Mouse (Mus musculus) ES-Bruce4 (cell line): ENCODE results near the gene Ccl24. TPM values are rescaled to one million over a fixed set of nuclear protein-coding genes. Genes with fewer than 3 reads are reported as not detected.
"Not testable (repeated sequence)": the region's sequence is repeated elsewhere in the genome, so short reads cannot be mapped to it uniquely, and the experiment has no call there.

Source experiments
- H3K27ac ChIP-seq: 2 replicates; pipeline ENCODE4 v1.5.1; 2012; ENCODE audit warnings: low read length, inconsistent platforms; ENCODE audit not compliant: insufficient read depth
- H3K27me3 ChIP-seq: 2 replicates; pipeline ENCODE4 v1.6.1; 2012; ENCODE audit warnings: mild to moderate bottlenecking, low read length, inconsistent platforms; ENCODE audit not compliant: control insufficient read depth, poor library complexity, insufficient read depth, severe bottlenecking
- H3K36me3 ChIP-seq: 2 replicates; pipeline ENCODE4 v1.6.1; 2012; ENCODE audit warnings: inconsistent platforms, mild to moderate bottlenecking, low read length, moderate library complexity; ENCODE audit not compliant: control insufficient read depth, poor library complexity, insufficient read depth, severe bottlenecking
- H3K4me1 ChIP-seq: one replicate; pipeline ENCODE4 v1.8.1; 2011; ENCODE audit warnings: low read length; ENCODE audit not compliant: control insufficient read depth, insufficient read depth
- H3K4me3 ChIP-seq: 2 replicates; pipeline ENCODE4 v1.5.1; 2011; ENCODE audit warnings: low read depth, mild to moderate bottlenecking, low read length
- H3K9ac ChIP-seq: 2 replicates; pipeline ENCODE4 v1.6.1; 2012; ENCODE audit warnings: low read depth, mild to moderate bottlenecking, inconsistent platforms; ENCODE audit not compliant: poor library complexity, severe bottlenecking
- H3K9me3 ChIP-seq: replicated peaks from 2 replicates; pipeline ENCODE4 v1.6.1; 2012; ENCODE audit warnings: mild to moderate bottlenecking, low read length, inconsistent platforms; ENCODE audit not compliant: control insufficient read depth, poor library complexity, insufficient read depth, severe bottlenecking
- CTCF ChIP-seq: IDR thresholded peaks from one replicate; pipeline ENCODE4 v1.8.1; 2011; ENCODE audit warnings: low read depth, low read length
- EP300 ChIP-seq: IDR thresholded peaks from 2 replicates; pipeline ENCODE4 v1.6.1; 2011; ENCODE audit warnings: low read depth, low read length; ENCODE audit not compliant: insufficient read depth
- POLR2A ChIP-seq: IDR thresholded peaks from one replicate; pipeline ENCODE4 v1.8.1; 2011; ENCODE audit warnings: low read length; ENCODE audit not compliant: insufficient read depth
- polyA plus RNA-seq: library from polyadenylated mRNA; stranded (reverse); fragments of >200 nt; gene quantifications from 2 replicates; pipeline ENCODE4 v1.2.4, GENCODE M21; 2011; ENCODE audit warnings: low read depth; ENCODE audit not compliant: missing spikeins, insufficient read depth, insufficient read length

Ccl24 gene
- polyA plus RNA-seq, result not detected in 2 replicates

DNA sequence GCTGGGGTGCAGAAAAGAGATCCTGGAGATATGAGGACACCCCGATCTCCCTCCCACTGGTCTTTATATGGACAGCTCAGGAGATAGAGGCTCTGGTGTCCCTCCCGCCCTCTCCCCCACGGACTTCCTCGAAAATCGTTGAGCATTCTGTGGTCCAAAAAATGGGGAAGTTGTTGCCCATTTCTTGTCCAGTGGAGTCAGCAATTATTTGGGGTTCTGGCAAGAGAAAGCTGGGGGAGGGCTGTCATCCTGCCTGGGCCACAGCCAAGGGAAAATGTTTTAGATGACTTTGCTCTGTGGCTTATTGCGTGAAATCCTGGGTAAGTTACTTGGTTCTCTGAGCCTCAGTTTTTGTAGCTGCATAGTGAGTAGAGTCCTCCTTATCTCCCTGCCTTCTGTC, at the start of gene Ccl24:
Gene Ccl24 (minus strand): TSS at position 44 of the 400 bp plus-strand sequence.
- Histone ChIP-seq H3K36me3 (no peaks in the 10 kb centered on the region), H3K4me1 (no peaks in the 10 kb centered on the region), H3K9me3 (no peaks in the 10 kb centered on the region; the same call in 1 of the 2 replicates), H3K4me3 (no peak within 1 kb of the TSS), H3K9ac (no peak within 1 kb of the TSS), H3K27ac (no peak within 1 kb of the TSS), H3K27me3 (no peaks in the 10 kb centered on the region)
- no peak for TF ChIP-seq EP300
- no peak for TF ChIP-seq CTCF
- no peak for TF ChIP-seq POLR2A

DNA sequence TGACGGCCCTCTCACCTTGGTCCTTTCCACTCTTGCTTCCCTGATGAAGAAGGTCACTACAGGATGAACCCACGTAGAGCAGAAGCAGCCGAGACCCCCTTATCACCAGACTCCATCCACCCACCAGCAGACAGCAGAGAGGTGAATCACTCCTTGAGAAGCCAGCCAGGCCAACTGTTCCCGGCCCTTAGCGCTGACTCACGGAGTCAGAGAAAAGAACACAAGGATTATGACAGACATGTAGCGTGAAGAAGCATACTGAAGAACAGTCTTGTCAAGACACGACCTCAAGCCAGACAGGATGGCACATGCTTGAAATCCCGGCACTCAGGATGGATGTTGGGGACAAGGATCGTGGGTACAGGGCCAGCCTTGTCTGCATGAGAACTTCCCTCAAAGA, 48.9 kb upstream of the Ccl24 start:
- Histone ChIP-seq H3K4me1 (no peaks in the 10 kb centered on the region), H3K9me3 (no peaks in the 10 kb centered on the region), H3K4me3 (no peak overlapping the region), H3K27me3 (no peaks in the 10 kb centered on the region), H3K27ac (no peak overlapping the region), H3K36me3 (no peaks in the 10 kb centered on the region), H3K9ac (no peak overlapping the region)
- TF ChIP-seq POLR2A (no peak), EP300 (no peak), CTCF (no peak)

- TF ChIP-seq POLR2A (no peak), CTCF (no peak), EP300 (no peak)
- Histone ChIP-seq H3K9me3 (no peaks in the 10 kb centered on the region), H3K9ac (no peak overlapping the region), H3K36me3 (no peaks in the 10 kb centered on the region), H3K27ac (no peak overlapping the region), H3K4me3 (no peak overlapping the region), H3K27me3 (no peaks in the 10 kb centered on the region), H3K4me1 (no peaks in the 10 kb centered on the region)
These were observed 47.7 kb upstream of the Ccl24 start for GRCm38 (mm10) chr5:135620526-135620925.

GRCm38 (mm10) chr5:135619741-135620140, 46.9 kb upstream of the Ccl24 start:
- H3K27me3 ChIP-seq, H3K9ac ChIP-seq, H3K4me1 ChIP-seq, H3K9me3 ChIP-seq, H3K4me3 ChIP-seq, H3K27ac ChIP-seq, H3K36me3 ChIP-seq: not testable (repeated sequence)

GRCm38 (mm10) chr5:135609794-135610193, 36.9 kb upstream of the Ccl24 start:
- Histone ChIP-seq H3K27me3 (no peaks in the 10 kb centered on the region), H3K36me3 (no peaks in the 10 kb centered on the region), H3K4me3 (no peak overlapping the region), H3K4me1 (no peaks in the 10 kb centered on the region), H3K9ac (no peak overlapping the region), H3K9me3 (0 out of 2 replicates have a peak, but pooled peaks cover 3% of the 10 kb centered on the region), H3K27ac (no peak overlapping the region)
- TF ChIP-seq POLR2A, result no peak

- H3K36me3 ChIP-seq, result no peaks in the 10 kb centered on the region
- no peak overlapping the region for H3K9ac ChIP-seq
- H3K9me3 ChIP-seq, result 0 out of 2 replicates have a peak, but pooled peaks cover 3% of the 10 kb centered on the region
- H3K27ac ChIP-seq, result no peak overlapping the region
- no peaks in the 10 kb centered on the region for H3K27me3 ChIP-seq
- no peak overlapping the region for H3K4me3 ChIP-seq
- TF ChIP-seq POLR2A (no peak), EP300 (no peak), CTCF (no peak)
- H3K4me1 ChIP-seq, result no peaks in the 10 kb centered on the region
These were observed 34.7 kb upstream of the Ccl24 start for GRCm38 (mm10) chr5:135607581-135607980.

DNA sequence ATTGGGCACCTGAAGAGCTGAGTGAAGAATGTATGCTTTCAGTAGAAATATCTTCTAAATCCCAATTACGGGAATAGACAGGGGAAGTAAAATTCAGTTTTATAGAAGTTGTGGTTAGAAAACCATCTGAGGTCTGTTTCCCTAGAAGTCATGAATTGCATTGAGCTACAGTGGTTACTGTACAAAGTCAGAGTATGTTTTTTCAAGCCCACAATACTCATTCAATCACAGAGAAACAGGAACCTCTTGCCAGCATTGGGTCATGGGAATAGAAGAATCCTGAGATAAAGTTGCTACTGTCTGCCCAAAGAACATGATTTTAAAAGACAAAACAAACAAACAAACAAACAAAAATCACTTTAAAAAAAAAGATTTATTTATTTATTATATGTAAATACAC, 33.9 kb upstream of the Ccl24 start:
- H3K4me1 ChIP-seq, H3K27me3 ChIP-seq, H3K27ac ChIP-seq, H3K9ac ChIP-seq, H3K9me3 ChIP-seq, H3K4me3 ChIP-seq, H3K36me3 ChIP-seq: not testable (repeated sequence)

DNA sequence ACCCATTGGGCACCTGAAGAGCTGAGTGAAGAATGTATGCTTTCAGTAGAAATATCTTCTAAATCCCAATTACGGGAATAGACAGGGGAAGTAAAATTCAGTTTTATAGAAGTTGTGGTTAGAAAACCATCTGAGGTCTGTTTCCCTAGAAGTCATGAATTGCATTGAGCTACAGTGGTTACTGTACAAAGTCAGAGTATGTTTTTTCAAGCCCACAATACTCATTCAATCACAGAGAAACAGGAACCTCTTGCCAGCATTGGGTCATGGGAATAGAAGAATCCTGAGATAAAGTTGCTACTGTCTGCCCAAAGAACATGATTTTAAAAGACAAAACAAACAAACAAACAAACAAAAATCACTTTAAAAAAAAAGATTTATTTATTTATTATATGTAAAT, 31.8 kb upstream of the Ccl24 start:
- not testable (repeated sequence) for H3K9me3 ChIP-seq, H3K27me3 ChIP-seq, H3K4me1 ChIP-seq, H3K4me3 ChIP-seq, H3K36me3 ChIP-seq, H3K27ac ChIP-seq, H3K9ac ChIP-seq
